Mouse (Mus musculus) embryonic facial prominence, embryonic 13.5 days (tissue): Measurements from ENCODE around the gene Lyzl4. TPM values are rescaled to one million over a fixed set of nuclear protein-coding genes. Genes with fewer than 3 reads are reported as not detected.

ENCODE experiments used
- ATAC-seq: fragments of 200-750 bp; cut with Nextera tagmentation; 2 replicates; pipeline ENCODE4 v1.8.0; 2017; ENCODE audit warnings: low read depth; ENCODE audit not compliant: insufficient number of reproducible peaks, insufficient read depth, low FRiP score, low TSS enrichment
- H3K27ac ChIP-seq: fragments of 300-500 bp; sonication (generic); 2 replicates; pipeline ENCODE4 v1.5.1; 2015; ENCODE audit warnings: moderate library complexity, mild to moderate bottlenecking, inconsistent platforms
- H3K27me3 ChIP-seq: fragments of 300-500 bp; sonication (generic); 2 replicates; pipeline ENCODE4 v1.6.1; 2015; ENCODE audit warnings: mild to moderate bottlenecking, inconsistent platforms
- H3K36me3 ChIP-seq: fragments of 300-500 bp; sonication (generic); 2 replicates; pipeline ENCODE4 v1.6.1; 2015; ENCODE audit warnings: mild to moderate bottlenecking, inconsistent platforms
- H3K4me1 ChIP-seq: fragments of 300-500 bp; sonication (generic); 2 replicates; pipeline ENCODE4 v1.6.1; 2015; ENCODE audit warnings: inconsistent platforms
- H3K4me2 ChIP-seq: fragments of 300-500 bp; sonication (generic); 2 replicates; pipeline ENCODE4 v1.6.1; 2015; ENCODE audit warnings: moderate library complexity, mild to moderate bottlenecking, inconsistent platforms
- H3K4me3 ChIP-seq: fragments of 300-500 bp; sonication (generic); 2 replicates; pipeline ENCODE4 v1.5.1; 2015; ENCODE audit warnings: mild to moderate bottlenecking, inconsistent platforms
- H3K9ac ChIP-seq: fragments of 300-500 bp; sonication (generic); 2 replicates; pipeline ENCODE4 v1.6.1; 2015; ENCODE audit warnings: mild to moderate bottlenecking, inconsistent platforms
- H3K9me3 ChIP-seq: fragments of 300-500 bp; sonication (generic); 2 replicates; pipeline ENCODE4 v1.6.1; 2016; ENCODE audit warnings: inconsistent platforms
- WGBS: fragments of 180-500 bp; shearing (Covaris S2); methylation state at CpG from one replicate; pipeline ENCODE4 v1.1.7; 2015; ENCODE audit warnings: mixed read lengths; 5-methylcytosine and 5-hydroxymethylcytosine counted together
- polyA plus RNA-seq: library from polyadenylated mRNA; unstranded; fragments of >200 nt; fragmentation: Nextera tagmentation; extraction: Ambion mirVana; gene quantifications from 2 replicates; pipeline ENCODE4 v1.2.1, GENCODE M21; 2015

Gene Lyzl4
- polyA plus RNA-seq, 1 experiment from 2014 or later = 0.34 TPM

- WGBS = 48% methylated on average over 5 of the region's 5 CpGs
- Histone ChIP-seq H3K27me3 (peaks cover 39% of the 10 kb centered on the region), H3K27ac (no peak overlapping the region), H3K9me3 (no peaks in the 10 kb centered on the region), H3K4me3 (no peak overlapping the region), H3K36me3 (no peaks in the 10 kb centered on the region), H3K4me1 (peaks cover 17% of the 10 kb centered on the region), H3K9ac (no peak overlapping the region), H3K4me2 (no peak overlapping the region)
- no peak for ATAC-seq
Observed at GRCm38 (mm10) chr9:121672311-121672710, 30.4 kb upstream of the Lyzl4 start.

GRCm38 (mm10) chr9:121671300-121671699, 29.4 kb upstream of the Lyzl4 start:
- peaks cover 17% of the 10 kb centered on the region for H3K4me1 ChIP-seq
- H3K27me3 ChIP-seq = peaks cover 48% of the 10 kb centered on the region
- WGBS = 26% methylated on average over 7 of the region's 7 CpGs
- no peak overlapping the region for H3K4me3 ChIP-seq
- H3K4me2 ChIP-seq = no peak overlapping the region
- H3K27ac ChIP-seq = no peak overlapping the region
- no peak for ATAC-seq
- no peak overlapping the region for H3K9ac ChIP-seq
- no peaks in the 10 kb centered on the region for H3K36me3 ChIP-seq
- H3K9me3 ChIP-seq = no peaks in the 10 kb centered on the region

GRCm38 (mm10) chr9:121669348-121669791, 27.5 kb upstream of the Lyzl4 start:
- under 1% methylated on average over 28 of the region's 28 CpGs for WGBS
- peaks cover 53% of the 10 kb centered on the region for H3K27me3 ChIP-seq
- peak; percentile 18; the same call in 1 of the 2 replicates for ATAC-seq
- peaks cover 17% of the 10 kb centered on the region for H3K4me1 ChIP-seq
- no peak overlapping the region for H3K27ac ChIP-seq
- H3K36me3 ChIP-seq = no peaks in the 10 kb centered on the region
- no peaks in the 10 kb centered on the region for H3K9me3 ChIP-seq
- H3K4me2 ChIP-seq = peak overlapping the region; percentile 74
- peak overlapping the region; percentile 44 for H3K4me3 ChIP-seq
- H3K9ac ChIP-seq = peak overlapping the region; percentile 67

GRCm38 (mm10) chr9:121667822-121668221, 25.9 kb upstream of the Lyzl4 start:
- peaks cover 17% of the 10 kb centered on the region for H3K4me1 ChIP-seq
- H3K27me3 ChIP-seq = peaks cover 53% of the 10 kb centered on the region
- no peak overlapping the region for H3K9ac ChIP-seq
- WGBS = 77% methylated on average over 11 of the region's 11 CpGs
- H3K4me3 ChIP-seq = no peak overlapping the region
- H3K4me2 ChIP-seq = no peak overlapping the region
- H3K9me3 ChIP-seq = no peaks in the 10 kb centered on the region
- 0 out of 2 replicates have a peak, but pooled peaks have one; percentile 23 for ATAC-seq
- H3K36me3 ChIP-seq = no peaks in the 10 kb centered on the region
- no peak overlapping the region for H3K27ac ChIP-seq

DNA sequence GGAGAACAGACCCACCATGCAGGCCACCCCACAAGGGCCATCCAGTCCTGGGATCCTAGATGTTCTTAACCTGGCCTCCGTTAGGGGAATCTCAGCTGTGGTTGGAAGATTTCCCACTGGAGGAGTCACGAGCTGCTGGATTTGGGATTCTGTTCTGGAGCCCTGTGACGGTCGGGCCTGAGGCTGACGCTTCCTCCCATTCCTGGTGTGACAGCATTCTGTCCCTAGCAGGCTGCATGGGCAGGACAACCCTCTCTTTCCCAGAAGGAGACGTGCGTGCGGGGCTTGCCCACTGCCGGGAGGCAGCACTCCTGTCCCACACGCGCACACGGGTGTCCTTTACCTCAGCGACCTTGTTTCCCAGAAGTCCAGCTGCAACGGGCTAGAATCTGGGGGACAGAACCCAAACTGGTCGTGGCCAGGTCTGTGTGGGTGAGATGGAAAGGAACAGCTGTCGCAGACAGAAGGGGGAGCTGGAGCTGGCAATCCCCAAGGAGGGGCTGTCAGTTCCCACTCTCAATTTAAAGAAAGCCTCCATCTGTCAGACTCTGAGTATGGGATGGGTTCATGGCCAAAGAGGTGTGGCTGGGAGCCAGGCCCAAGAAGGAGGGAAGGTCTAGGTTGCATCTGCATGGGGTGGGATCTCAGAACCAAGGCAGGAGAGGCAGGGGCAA, 25.2 kb upstream of the Lyzl4 start:
- H3K9me3 ChIP-seq = no peaks in the 10 kb centered on the region
- no peak overlapping the region for H3K27ac ChIP-seq
- peaks cover 13% of the 10 kb centered on the region for H3K4me1 ChIP-seq
- ATAC-seq = no peak
- H3K4me3 ChIP-seq = no peak overlapping the region
- H3K4me2 ChIP-seq = no peak overlapping the region
- peaks cover 53% of the 10 kb centered on the region for H3K27me3 ChIP-seq
- no peak overlapping the region for H3K9ac ChIP-seq
- H3K36me3 ChIP-seq = no peaks in the 10 kb centered on the region
- 75% methylated on average over 16 of the region's 16 CpGs for WGBS

DNA sequence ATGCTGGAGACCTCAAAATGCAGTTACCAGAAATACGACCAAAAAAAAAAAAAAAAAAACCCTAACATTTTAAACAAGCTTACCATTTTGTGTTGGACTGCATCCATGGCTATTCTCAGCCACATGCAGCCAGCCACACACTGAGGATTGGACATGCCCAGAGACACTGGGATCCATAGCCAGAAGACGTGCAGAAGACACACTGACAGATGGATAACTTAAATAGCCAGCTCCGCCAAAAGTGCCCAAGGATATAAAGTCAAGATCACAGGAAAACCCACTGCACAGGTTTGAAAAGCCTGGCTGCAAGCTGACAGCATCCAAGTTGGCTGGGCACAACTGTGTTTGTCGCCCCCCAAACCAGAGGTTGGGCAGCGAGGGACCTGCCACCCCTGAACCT, 22.2 kb upstream of the Lyzl4 start:
- Histone ChIP-seq H3K9ac (no peak overlapping the region), H3K9me3 (no peaks in the 10 kb centered on the region), H3K36me3 (no peaks in the 10 kb centered on the region), H3K4me3 (no peak overlapping the region), H3K27me3 (peaks cover 32% of the 10 kb centered on the region), H3K4me1 (peaks cover 1% of the 10 kb centered on the region), H3K4me2 (no peak overlapping the region), H3K27ac (no peak overlapping the region)
- no peak for ATAC-seq
- WGBS = 80% methylated on average over 5 of the region's 5 CpGs

DNA sequence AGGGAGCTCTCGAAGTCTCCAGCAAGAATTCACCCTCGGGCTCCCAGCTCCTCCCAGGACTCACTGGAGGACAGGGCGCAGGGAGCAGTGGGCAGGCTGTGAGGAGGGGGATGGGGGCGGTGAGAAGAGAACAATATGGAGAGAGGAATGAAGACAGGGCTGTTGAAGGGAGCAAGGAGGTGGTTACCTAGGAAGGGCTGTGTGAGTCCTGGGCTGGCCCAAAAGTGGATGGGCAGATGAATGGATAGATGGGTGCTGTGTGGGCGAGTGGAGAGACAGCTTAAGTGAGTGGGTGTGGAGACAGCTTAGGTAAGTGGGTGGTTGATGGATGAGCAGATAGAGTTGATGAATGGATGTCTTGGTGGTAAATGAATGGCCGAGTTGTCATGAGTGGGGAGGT, 21.6 kb upstream of the Lyzl4 start:
- Histone ChIP-seq H3K4me1 (no peaks in the 10 kb centered on the region), H3K27me3 (peaks cover 29% of the 10 kb centered on the region), H3K4me2 (no peak overlapping the region), H3K27ac (no peak overlapping the region), H3K9ac (no peak overlapping the region), H3K9me3 (no peaks in the 10 kb centered on the region), H3K4me3 (no peak overlapping the region), H3K36me3 (no peaks in the 10 kb centered on the region)
- 69% methylated on average over 6 of the region's 6 CpGs for WGBS
- ATAC-seq = no peak

- Histone ChIP-seq H3K9me3 (no peaks in the 10 kb centered on the region), H3K27ac (no peak overlapping the region), H3K4me1 (no peaks in the 10 kb centered on the region), H3K9ac (no peak overlapping the region), H3K36me3 (no peaks in the 10 kb centered on the region), H3K4me3 (no peak overlapping the region), H3K4me2 (no peak overlapping the region), H3K27me3 (0 out of 2 replicates have a peak, but pooled peaks cover 3% of the 10 kb centered on the region)
- no peak for ATAC-seq
- 74% methylated on average over 7 of the region's 7 CpGs for WGBS
Observed at GRCm38 (mm10) chr9:121659791-121660190, 17.9 kb upstream of the Lyzl4 start.

GRCm38 (mm10) chr9:121658248-121658647, 16.4 kb upstream of the Lyzl4 start:
- 78% methylated on average over 7 of the region's 7 CpGs for WGBS
- Histone ChIP-seq H3K27ac (no peak overlapping the region), H3K9me3 (no peaks in the 10 kb centered on the region)

GRCm38 (mm10) chr9:121657143-121657542, 15.2 kb upstream of the Lyzl4 start:
- no peak overlapping the region for H3K4me3 ChIP-seq
- peaks cover 3% of the 10 kb centered on the region; the same call in 1 of the 2 replicates for H3K27me3 ChIP-seq
- H3K36me3 ChIP-seq = no peaks in the 10 kb centered on the region
- H3K4me1 ChIP-seq = no peaks in the 10 kb centered on the region
- no peak overlapping the region for H3K4me2 ChIP-seq
- WGBS = 63% methylated on average over 13 of the region's 13 CpGs
- H3K9ac ChIP-seq = no peak overlapping the region
- no peaks in the 10 kb centered on the region for H3K9me3 ChIP-seq
- no peak overlapping the region for H3K27ac ChIP-seq
- no peak for ATAC-seq

More at GRCm38 (mm10) chr9:121658248-121658647, 16.4 kb upstream of the Lyzl4 start:
- Histone ChIP-seq H3K27me3 (peaks cover 3% of the 10 kb centered on the region; the same call in 1 of the 2 replicates), H3K4me2 (no peak overlapping the region), H3K9ac (no peak overlapping the region), H3K36me3 (no peaks in the 10 kb centered on the region), H3K4me1 (no peaks in the 10 kb centered on the region), H3K4me3 (no peak overlapping the region)
- no peak for ATAC-seq

DNA sequence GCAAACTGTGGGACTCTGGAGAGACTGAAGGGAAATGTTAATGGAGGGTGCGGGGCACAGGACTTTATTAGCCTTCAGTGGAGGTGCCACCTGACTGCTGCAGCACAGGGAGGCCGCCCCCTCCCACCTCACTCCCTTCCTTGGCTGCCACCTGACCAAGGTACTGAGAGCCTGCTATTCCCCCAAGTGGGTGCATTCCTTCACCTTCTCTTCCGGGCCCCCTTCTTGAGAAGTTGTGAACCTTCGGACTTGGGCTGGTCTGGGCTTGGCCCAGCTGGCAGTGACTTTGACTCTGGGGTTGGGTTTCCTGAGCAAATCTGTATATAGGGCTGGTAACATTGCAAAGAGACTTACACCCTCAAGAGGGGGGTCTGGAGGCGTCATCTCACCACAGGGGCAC, 14.4 kb upstream of the Lyzl4 start:
- no peak overlapping the region for H3K4me3 ChIP-seq
- H3K9me3 ChIP-seq = no peaks in the 10 kb centered on the region
- WGBS = 91% methylated on average over 5 of the region's 5 CpGs
- H3K4me1 ChIP-seq = peaks cover 2% of the 10 kb centered on the region; the same call in 1 of the 2 replicates
- H3K4me2 ChIP-seq = no peak overlapping the region
- ATAC-seq = no peak
- no peaks in the 10 kb centered on the region for H3K36me3 ChIP-seq
- H3K27ac ChIP-seq = no peak overlapping the region
- H3K27me3 ChIP-seq = peaks cover 3% of the 10 kb centered on the region; the same call in 1 of the 2 replicates
- H3K9ac ChIP-seq = no peak overlapping the region

- no peak for ATAC-seq
- Histone ChIP-seq H3K9me3 (no peaks in the 10 kb centered on the region), H3K27ac (no peak overlapping the region), H3K27me3 (peaks cover 2% of the 10 kb centered on the region; the same call in 1 of the 2 replicates), H3K4me1 (peaks cover 6% of the 10 kb centered on the region; the same call in 1 of the 2 replicates), H3K36me3 (no peaks in the 10 kb centered on the region), H3K4me2 (no peak overlapping the region), H3K4me3 (no peak overlapping the region), H3K9ac (no peak overlapping the region)
- WGBS = 83% methylated on average over 10 of the region's 10 CpGs
Observed at GRCm38 (mm10) chr9:121653668-121654067, 11.8 kb upstream of the Lyzl4 start.
